Mouse (Mus musculus) CH12.LX (cell line): Measurements from ENCODE around the gene Rnf43. TPM values are rescaled to one million over a fixed set of nuclear protein-coding genes. Genes with fewer than 3 reads are reported as not detected.

ENCODE experiments used
- DNase-seq: peaks from one replicate; pipeline ENCODE4 v3.0.0-alpha.2; 2013; ENCODE audit errors: extremely low read depth
- H3K27ac ChIP-seq: 2 replicates; pipeline ENCODE4 v1.5.1; 2012; ENCODE audit warnings: low read depth, mild to moderate bottlenecking, control low read depth, moderate library complexity; ENCODE audit not compliant: insufficient read depth
- H3K27me3 ChIP-seq: replicated peaks from 2 replicates; pipeline ENCODE3; 2012; ENCODE audit warnings: inconsistent platforms
- H3K36me3 ChIP-seq, 2 experiments: replicated peaks in 1 of 2; 2 replicates each; pipeline versions ENCODE3 to v1.6.1; 2012; ENCODE audit warnings: inconsistent platforms in 1 of 2, low read length in 1 of 2, mild to moderate bottlenecking in 1 of 2, mixed read lengths in 1 of 2, moderate library complexity in 1 of 2; ENCODE audit not compliant: control insufficient read depth in 1 of 2, insufficient read depth in 1 of 2
- H3K4me1 ChIP-seq, 2 experiments: 2 replicates each; pipeline ENCODE4 v1.6.1; 2012; ENCODE audit warnings: inconsistent platforms in 1 of 2, moderate library complexity in 1 of 2; ENCODE audit not compliant: insufficient read depth in 2 of 2, control insufficient read depth in 1 of 2
- H3K4me2 ChIP-seq: 2 replicates; pipeline ENCODE4 v1.6.1; 2012; ENCODE audit warnings: low read depth, mild to moderate bottlenecking, control low read depth; ENCODE audit not compliant: poor library complexity, insufficient read depth, severe bottlenecking
- H3K4me3 ChIP-seq, 3 experiments: fragments of 150-350 bp in 1 of 3; sonication (generic) in 1 of 3; replicated peaks in 1 of 3; 2 replicates each; pipeline versions ENCODE3 to v1.5.1; 2011 to 2012; ENCODE audit warnings: low read depth in 2 of 3, low read length in 2 of 3, mild to moderate bottlenecking in 2 of 3, moderate library complexity in 2 of 3, control low read depth in 1 of 3, improper control_type of control experiment in 1 of 3, inconsistent platforms in 1 of 3, mixed read lengths in 1 of 3; ENCODE audit not compliant: poor library complexity in 1 of 3
- H3K79me2 ChIP-seq: replicated peaks from 2 replicates; pipeline ENCODE4 v1.6.1; 2012; ENCODE audit warnings: mild to moderate bottlenecking, moderate library complexity; ENCODE audit not compliant: control insufficient read depth, poor library complexity, insufficient read depth, severe bottlenecking; ENCODE audit errors: extremely low read depth
- H3K9ac ChIP-seq: 2 replicates; pipeline ENCODE4 v1.6.1; 2012; ENCODE audit warnings: low read depth, mild to moderate bottlenecking, control low read depth, moderate library complexity; ENCODE audit not compliant: insufficient read depth
- H3K9me3 ChIP-seq: replicated peaks from 2 replicates; pipeline ENCODE3; 2012; ENCODE audit warnings: low read length, inconsistent platforms, mixed read lengths
- BHLHE40 ChIP-seq: IDR thresholded peaks from 2 replicates; pipeline ENCODE4 v1.6.1; 2011; ENCODE audit warnings: mild to moderate bottlenecking, low read depth, low read length, improper control_type of control experiment
- CHD1 ChIP-seq: IDR thresholded peaks from 2 replicates; pipeline ENCODE4 v1.6.1; 2012; ENCODE audit warnings: low read depth, low read length, improper control_type of control experiment, inconsistent platforms
- CHD2 ChIP-seq: IDR thresholded peaks from 2 replicates; pipeline ENCODE4 v1.6.1; 2011; ENCODE audit warnings: low read length, improper control_type of control experiment
- CTCF ChIP-seq, 2 experiments: IDR thresholded peaks in 1 of 2; conservative IDR thresholded peaks in 1 of 2; 2 replicates each; pipeline ENCODE4 v1.5.1; 2011 to 2012; ENCODE audit warnings: low read depth in 2 of 2, low read length in 2 of 2, improper control_type of control experiment in 1 of 2, inconsistent platforms in 1 of 2, mild to moderate bottlenecking in 1 of 2, moderate library complexity in 1 of 2
- E2F4 ChIP-seq: IDR thresholded peaks from 2 replicates; pipeline ENCODE4 v1.6.1; 2011; ENCODE audit warnings: low read depth, low read length, improper control_type of control experiment; ENCODE audit not compliant: insufficient replicate concordance
- ELF1 ChIP-seq: IDR thresholded peaks from 2 replicates; pipeline ENCODE4 v1.6.1; 2014; ENCODE audit warnings: low read depth, mild to moderate bottlenecking, inconsistent platforms, low read length, improper control_type of control experiment
- EP300 ChIP-seq: IDR thresholded peaks from 2 replicates; pipeline ENCODE4 v1.6.1; 2011; ENCODE audit warnings: low read length, improper control_type of control experiment
- ETS1 ChIP-seq: conservative IDR thresholded peaks from 2 replicates; pipeline ENCODE4 v1.6.1; 2012; ENCODE audit warnings: low read depth, mild to moderate bottlenecking, inconsistent platforms, low read length, improper control_type of control experiment, moderate library complexity
- GABPA ChIP-seq: IDR thresholded peaks from 2 replicates; pipeline ENCODE4 v1.6.1; 2012; ENCODE audit warnings: low read depth, low read length, improper control_type of control experiment, inconsistent platforms; ENCODE audit not compliant: insufficient replicate concordance
- HCFC1 ChIP-seq: IDR thresholded peaks from 2 replicates; pipeline ENCODE4 v1.6.1; 2012; ENCODE audit warnings: low read depth, mild to moderate bottlenecking, inconsistent platforms, low read length, improper control_type of control experiment
- IRF4 ChIP-seq: IDR thresholded peaks from 2 replicates; pipeline ENCODE4 v1.6.1; 2014; ENCODE audit warnings: low read depth, mild to moderate bottlenecking, inconsistent platforms, low read length, improper control_type of control experiment
- JUN ChIP-seq: IDR thresholded peaks from 2 replicates; pipeline ENCODE4 v1.6.1; 2011; ENCODE audit warnings: low read depth, mild to moderate bottlenecking, low read length, improper control_type of control experiment, moderate library complexity; ENCODE audit not compliant: insufficient read depth
- JUND ChIP-seq: conservative IDR thresholded peaks from 2 replicates; pipeline ENCODE4 v1.6.1; 2011; ENCODE audit warnings: low read depth, low read length, improper control_type of control experiment
- KAT2A ChIP-seq: IDR thresholded peaks from 2 replicates; pipeline ENCODE4 v1.6.1; 2012; ENCODE audit warnings: low read length, improper control_type of control experiment, inconsistent platforms; ENCODE audit not compliant: insufficient replicate concordance
- MAFK ChIP-seq: IDR thresholded peaks from 2 replicates; pipeline ENCODE4 v1.6.1; 2011; ENCODE audit warnings: low read length, improper control_type of control experiment; ENCODE audit not compliant: insufficient replicate concordance
- MAX ChIP-seq: IDR thresholded peaks from 2 replicates; pipeline ENCODE4 v1.6.1; 2011; ENCODE audit warnings: low read length, improper control_type of control experiment
- MAZ ChIP-seq: IDR thresholded peaks from 2 replicates; pipeline ENCODE4 v1.6.1; 2012; ENCODE audit warnings: low read depth, mild to moderate bottlenecking, inconsistent platforms, low read length, improper control_type of control experiment, moderate library complexity
- MEF2A ChIP-seq: IDR thresholded peaks from 2 replicates; pipeline ENCODE4 v1.6.1; 2014; ENCODE audit warnings: low read depth, mild to moderate bottlenecking, inconsistent platforms, low read length, improper control_type of control experiment, borderline replicate concordance
- MXI1 ChIP-seq: IDR thresholded peaks from 2 replicates; pipeline ENCODE4 v1.6.1; 2011; ENCODE audit warnings: mild to moderate bottlenecking, low read depth, low read length, improper control_type of control experiment
- MYC ChIP-seq: IDR thresholded peaks from 2 replicates; pipeline ENCODE4 v1.6.1; 2011; ENCODE audit warnings: low read depth, mild to moderate bottlenecking, improper control_type of control experiment, low read length
- NELFE ChIP-seq: IDR thresholded peaks from 2 replicates; pipeline ENCODE4 v1.6.1; 2011; ENCODE audit warnings: low read depth, low read length, improper control_type of control experiment
- NRF1 ChIP-seq: IDR thresholded peaks from 2 replicates; pipeline ENCODE4 v1.6.1; 2014; ENCODE audit warnings: low read depth, mild to moderate bottlenecking, inconsistent platforms, low read length, improper control_type of control experiment, moderate library complexity
- PAX5 ChIP-seq: IDR thresholded peaks from 2 replicates; pipeline ENCODE4 v1.6.1; 2012; ENCODE audit warnings: low read length, inconsistent platforms, mixed read lengths
- POLR2A ChIP-seq: IDR thresholded peaks from 2 replicates; pipeline ENCODE4 v1.6.1; 2011; ENCODE audit warnings: low read depth, mild to moderate bottlenecking, improper control_type of control experiment, low read length
- POLR2AphosphoS2 ChIP-seq: IDR thresholded peaks from 2 replicates; pipeline ENCODE4 v1.6.1; 2011; ENCODE audit warnings: low read depth, low read length, improper control_type of control experiment
- RAD21 ChIP-seq: IDR thresholded peaks from 2 replicates; pipeline ENCODE4 v1.6.1; 2011; ENCODE audit warnings: low read depth, mild to moderate bottlenecking, low read length, improper control_type of control experiment, moderate library complexity
- RCOR1 ChIP-seq: conservative IDR thresholded peaks from 2 replicates; pipeline ENCODE4 v1.6.1; 2012; ENCODE audit warnings: low read depth, mild to moderate bottlenecking, inconsistent platforms, low read length, improper control_type of control experiment
- SIN3A ChIP-seq: IDR thresholded peaks from 2 replicates; pipeline ENCODE4 v1.6.1; 2012; ENCODE audit warnings: low read length, improper control_type of control experiment, inconsistent platforms
- SMC3 ChIP-seq: IDR thresholded peaks from 2 replicates; pipeline ENCODE4 v1.6.1; 2011; ENCODE audit warnings: low read depth, low read length, improper control_type of control experiment
- TBP ChIP-seq: conservative IDR thresholded peaks from 2 replicates; pipeline ENCODE4 v1.6.1; 2011; ENCODE audit warnings: low read depth, low read length, improper control_type of control experiment
- TCF12 ChIP-seq: IDR thresholded peaks from 2 replicates; pipeline ENCODE4 v1.6.1; 2014; ENCODE audit warnings: low read depth, mild to moderate bottlenecking, inconsistent platforms, low read length, improper control_type of control experiment
- UBTF ChIP-seq: IDR thresholded peaks from 2 replicates; pipeline ENCODE4 v1.6.1; 2012; ENCODE audit warnings: low read depth, mild to moderate bottlenecking, inconsistent platforms, low read length, improper control_type of control experiment, moderate library complexity
- USF1 ChIP-seq: IDR thresholded peaks from 2 replicates; pipeline ENCODE4 v1.6.1; 2014; ENCODE audit warnings: low read depth, mild to moderate bottlenecking, inconsistent platforms, low read length, improper control_type of control experiment
- USF2 ChIP-seq: conservative IDR thresholded peaks from 2 replicates; pipeline ENCODE4 v1.6.1; 2011; ENCODE audit warnings: low read depth, low read length, improper control_type of control experiment
- ZC3H11A ChIP-seq: IDR thresholded peaks from 2 replicates; pipeline ENCODE4 v1.6.1; 2012; ENCODE audit warnings: low read depth, mild to moderate bottlenecking, inconsistent platforms, low read length, improper control_type of control experiment
- ZKSCAN1 ChIP-seq: IDR thresholded peaks from 2 replicates; pipeline ENCODE4 v1.6.1; 2012; ENCODE audit warnings: low read depth, inconsistent platforms, low read length, improper control_type of control experiment, borderline replicate concordance
- ZMIZ1 ChIP-seq: IDR thresholded peaks from 2 replicates; pipeline ENCODE4 v1.6.1; 2012; ENCODE audit warnings: low read depth, mild to moderate bottlenecking, inconsistent platforms, low read length, improper control_type of control experiment
- ZNF384 ChIP-seq: IDR thresholded peaks from 2 replicates; pipeline ENCODE4 v1.6.1; 2012; ENCODE audit warnings: low read depth, low read length, improper control_type of control experiment, inconsistent platforms
- dilution Hi-C: fragments of 300-500 bp; cut with MboI; formaldehyde crosslinking; loops from 2 replicates; pipeline ENCODE4 v1.14.3; 2020; ENCODE audit warnings: low sequenced_read_pairs; ENCODE audit not compliant: extremely low pct_unique_long_range_greater_than_20kb, extremely low pct_ligation_motif_present
- in situ Hi-C: fragments of 300-500 bp; cut with MboI; formaldehyde crosslinking; loops from 3 replicates; pipeline ENCODE4 v1.14.3; 2019; ENCODE audit warnings: low sequenced_read_pairs, low pct_ligation_motif_present, low pct_unique_long_range_greater_than_20kb, mixed read lengths
- polyA plus RNA-seq: library from polyadenylated mRNA; unstranded; fragments of >175 nt; gene quantifications from 2 replicates; pipeline ENCODE4 v1.2.1, GENCODE M21; 2012; ENCODE audit warnings: low read depth; ENCODE audit not compliant: insufficient read length
- total RNA-seq, 2 experiments: library from RNA; depleted of rRNA; stranded (reverse); fragments of 300-350 nt in 1 of 2; fragments of >200 nt in 1 of 2; gene quantifications; 2 replicates each; pipeline ENCODE4 v1.2.3; 2012 to 2014

Rnf43 gene
- total and polyA plus RNA-seq, 3 experiments, result 12.2 to 27.7 (median 26.3) TPM

DNA sequence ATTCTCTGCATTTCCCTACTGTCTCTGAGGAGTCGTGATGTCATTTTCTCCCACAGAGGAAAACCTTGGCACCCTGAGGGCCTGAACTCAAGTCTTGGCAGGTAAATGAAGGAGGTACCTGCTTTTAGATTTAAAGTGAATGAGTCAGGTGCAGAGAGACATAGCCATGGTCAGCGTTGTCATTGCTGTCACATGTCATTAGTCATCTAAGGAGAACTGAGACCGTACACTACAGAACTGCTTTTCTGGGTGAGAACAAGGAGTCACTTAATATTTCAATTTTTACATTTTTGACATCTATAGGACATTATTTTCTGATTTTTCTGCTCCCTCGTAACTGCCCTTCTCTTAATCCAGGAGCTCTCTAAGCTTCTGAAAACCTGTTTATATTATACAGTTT is 16.0 kb downstream of the Rnf43 start:
- peak overlapping the region; percentile 84; the same call in 1 of the 2 replicates for H3K9ac ChIP-seq

DNA sequence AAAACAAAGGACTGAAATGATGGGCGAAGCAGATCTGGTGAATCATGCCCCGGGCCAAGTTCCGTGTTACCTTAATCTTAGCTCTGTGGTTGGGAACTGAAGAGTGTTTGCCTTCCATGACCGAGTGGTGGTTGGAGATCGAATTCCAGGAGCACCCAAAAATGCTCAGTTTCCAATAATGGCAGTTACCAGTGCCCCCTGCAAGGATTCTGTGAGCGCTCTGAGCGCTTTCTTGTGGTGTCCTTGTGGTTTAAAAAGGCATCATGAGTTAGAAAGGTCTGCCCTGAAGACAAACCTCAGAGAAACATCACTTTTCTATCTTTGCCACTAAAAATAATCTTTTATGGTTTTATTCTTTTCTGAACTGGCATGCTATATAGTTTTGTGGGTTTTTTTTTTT is 16.5 kb downstream of the Rnf43 start:
- dilution Hi-C loops, result no loop called here
- H3K4me2 ChIP-seq, result peak overlapping the region; percentile 91
- TF ChIP-seq MXI1 (no peak), SMC3 (no peak), NELFE (no peak), CHD2 (no peak), HCFC1 (no peak), ZC3H11A (no peak), JUND (no peak), EP300 (0 out of 2 replicates have a peak, but pooled peaks have one; percentile 28), TCF12 (no peak), E2F4 (no peak), ZNF384 (peak; percentile 58), POLR2AphosphoS2 (no peak)
- in situ Hi-C loops, result no loop called here
- peaks cover 2% of the 10 kb centered on the region for H3K9me3 ChIP-seq
- no peak for DNase-seq
- peaks cover 90% of the 10 kb centered on the region for H3K79me2 ChIP-seq
- H3K27me3 ChIP-seq, result no peaks in the 10 kb centered on the region
- no peak overlapping the region for H3K4me3 ChIP-seq
- peaks cover 6 to 51% of the 10 kb centered on the region in 2 experiments for H3K36me3 ChIP-seq
- peaks cover 9 to 75% of the 10 kb centered on the region in 2 experiments; a peak in 3 of 4 replicates for H3K4me1 ChIP-seq
- H3K27ac ChIP-seq, result peak overlapping the region; percentile 44; the same call in 1 of the 2 replicates
- peak overlapping the region; percentile 29; the same call in 1 of the 2 replicates for H3K9ac ChIP-seq

More for the DNA sequence above, 16.0 kb downstream of the Rnf43 start:
- in situ Hi-C loops, result no loop called here
- peaks cover 6 to 55% of the 10 kb centered on the region in 2 experiments for H3K36me3 ChIP-seq
- DNase-seq, result no peak
- H3K27me3 ChIP-seq, result no peaks in the 10 kb centered on the region
- dilution Hi-C loops, result no loop called here
- H3K4me3 ChIP-seq, result no peak overlapping the region
- H3K79me2 ChIP-seq, result peaks cover 92% of the 10 kb centered on the region
- no peak for TF ChIP-seq E2F4
- no peak for TF ChIP-seq ELF1
- TF ChIP-seq MAZ, result no peak
- TF ChIP-seq GABPA, result no peak
- TF ChIP-seq ZNF384, result no peak
- no peak for TF ChIP-seq MAFK
- no peak for TF ChIP-seq USF2
- TF ChIP-seq USF1, result no peak
- TF ChIP-seq HCFC1, result no peak
- peak; percentile 94 for TF ChIP-seq BHLHE40
- TF ChIP-seq CHD1, result 0 out of 2 replicates have a peak, but pooled peaks have one; percentile 11
- no peak for TF ChIP-seq POLR2AphosphoS2
- peak; percentile 60; the same call in 1 of the 2 replicates for TF ChIP-seq IRF4
- peak; percentile 40; the same call in 1 of the 2 replicates for TF ChIP-seq SIN3A
- TF ChIP-seq ZC3H11A, result no peak
- TF ChIP-seq MAX, result peak; percentile 62
- TF ChIP-seq ZKSCAN1, result no peak
- TF ChIP-seq MYC, result peak; percentile 43; the same call in 1 of the 2 replicates
- TF ChIP-seq POLR2A, result no peak
- no peak for TF ChIP-seq TBP
- no peak for TF ChIP-seq MEF2A
- peak; percentile 66; the same call in 1 of the 2 replicates for TF ChIP-seq RCOR1
- TF ChIP-seq NRF1, result no peak
- peak; percentile 81 for TF ChIP-seq MXI1
- no peak for TF ChIP-seq NELFE
- no peak for TF ChIP-seq KAT2A
- TF ChIP-seq SMC3, result no peak
- TF ChIP-seq CTCF (conservative IDR thresholded peaks at IDR 0.05 in 1 of 2, IDR thresholded peaks at IDR 0.05 in 1 of 2; ENCODE audit: low read depth in 2 of 2, low read length in 2 of 2), result no peak
- no peak for TF ChIP-seq JUN
- TF ChIP-seq ZMIZ1, result no peak
- TF ChIP-seq UBTF, result no peak
- TF ChIP-seq TCF12, result no peak
- TF ChIP-seq PAX5, result no peak
- TF ChIP-seq ETS1, result peak; percentile 52; the same call in 1 of the 2 replicates
- peak; percentile 68 for TF ChIP-seq EP300
- TF ChIP-seq CHD2, result no peak
- TF ChIP-seq RAD21, result no peak
- TF ChIP-seq JUND, result no peak
- peak overlapping the region; percentile 88; the same call in 1 of the 2 replicates for H3K27ac ChIP-seq
- H3K4me2 ChIP-seq, result peak overlapping the region; percentile 91
- peaks cover 2% of the 10 kb centered on the region for H3K9me3 ChIP-seq
- peaks cover 9 to 73% of the 10 kb centered on the region in 2 experiments; a peak in 3 of 4 replicates for H3K4me1 ChIP-seq
